Mouse (Mus musculus) heart, adult 2 months (tissue): ENCODE results near the gene Prex1.

ENCODE experiments used
- CTCF ChIP-seq: fragments of 200-600 bp; IDR thresholded peaks from 2 replicates; pipeline ENCODE4 v1.8.1; 2022; ENCODE audit warnings: antibody characterized with exemption, mild to moderate bottlenecking, moderate library complexity
- EP300 ChIP-seq: fragments of 200-500 bp; IDR thresholded peaks from 2 replicates; pipeline ENCODE4 v1.6.1; 2011; ENCODE audit warnings: low read depth, low read length, control low read depth; ENCODE audit not compliant: insufficient read depth
- POLR2A ChIP-seq: fragments of 200-500 bp; IDR thresholded peaks from 2 replicates; pipeline ENCODE4 v1.6.1; 2011; ENCODE audit warnings: mild to moderate bottlenecking, low read depth, low read length, control low read depth; ENCODE audit not compliant: insufficient read depth

DNA sequence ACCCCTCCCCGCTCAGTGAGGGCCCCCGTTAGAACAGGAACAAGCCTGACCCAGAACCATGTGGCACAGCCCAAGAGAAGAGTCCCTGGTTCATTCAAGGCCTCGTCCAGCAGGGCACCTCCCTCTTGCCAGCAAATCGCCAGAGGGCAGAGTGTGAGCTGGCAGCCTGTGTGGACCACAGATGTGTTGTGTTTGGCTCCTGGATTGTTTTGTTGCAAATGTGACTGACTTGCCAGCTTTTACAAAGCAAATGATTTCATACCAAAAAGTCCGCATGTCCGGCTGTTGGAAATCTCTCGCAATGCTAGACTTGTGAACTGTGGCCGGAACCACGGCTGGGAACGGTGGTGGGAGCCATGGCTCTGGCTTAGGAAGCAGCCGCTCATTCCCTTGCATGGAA is 36.7 kb downstream of the Prex1 start:
- no peak for TF ChIP-seq POLR2A
- TF ChIP-seq CTCF: no peak
- no peak for TF ChIP-seq EP300
